Comparison of ENCODE assay signal across 8 mouse cellular contexts in genomic region chr10:59864884-59865726, GRCm38 (mm10). TPM values are rescaled to one million over a fixed set of nuclear protein-coding genes. Genes with fewer than 3 reads are reported as not detected.
DNase-seq lines count a peak whose midpoint lies in the region; ATAC-seq and TF ChIP-seq lines count a peak whose summit lies in the region.

No protein-coding gene starts in this region.

- peaks cover 5% of the 10 kb centered on the region; the same call in 1 of the 2 replicates for H3K36me3 ChIP-seq in forebrain, embryonic 12.5 days (replicated peaks)
- H3K36me3 ChIP-seq in liver, postnatal 0 days (replicated peaks; ENCODE audit: insufficient read depth, low read length): peaks cover 6% of the 10 kb centered on the region
- no peaks in the 10 kb centered on the region for H3K36me3 ChIP-seq in neural tube, embryonic 15.5 days

- H3K9ac ChIP-seq in forebrain, embryonic 12.5 days: no peak overlapping the region
- H3K9ac ChIP-seq in liver, postnatal 0 days (replicated peaks): no peak overlapping the region
- H3K9ac ChIP-seq in neural tube, embryonic 15.5 days (replicated peaks): no peak overlapping the region

- H3K4me1 ChIP-seq in forebrain, embryonic 12.5 days: peaks cover 13% of the 10 kb centered on the region; the same call in 1 of the 2 replicates
- no peaks in the 10 kb centered on the region for H3K4me1 ChIP-seq in liver, postnatal 0 days (ENCODE audit: insufficient read depth)
- peaks cover 17% of the 10 kb centered on the region for H3K4me1 ChIP-seq in neural tube, embryonic 15.5 days

- peak; percentile 82 to 90 for DNase-seq in CD8-positive naive resting alpha-beta T cell, adult 2 months (ENCODE audit: low read depth in 2 of 2, low spot score in 2 of 2)
- DNase-seq in c-Kit-negative CD71-positive TER-119-positive erythroid progenitor cells, embryonic 14.5 days (ENCODE audit: low read depth, low spot score): peak; percentile 71
- peak; percentile 54 for DNase-seq in heart, postnatal 25 days (ENCODE audit: low spot score)
- peak; percentile 61 for DNase-seq in large intestine, adult 2 months (ENCODE audit: low read depth, low spot score)
- peak; percentile 91 for DNase-seq in liver, postnatal 0 days
- peak; percentile 94 for DNase-seq in testis, postnatal 10 days (ENCODE audit: low spot score)

- ATAC-seq in forebrain, embryonic 12.5 days (ENCODE audit: low FRiP score): peak; percentile 75; the same call in 1 of the 2 replicates
- ATAC-seq in liver, postnatal 0 days: peak; percentile 89
- ATAC-seq in neural tube, embryonic 15.5 days (ENCODE audit: low FRiP score): peak; percentile 79; the same call in 1 of the 2 replicates

- H3K27me3 ChIP-seq in forebrain, embryonic 12.5 days: no peaks in the 10 kb centered on the region
- H3K27me3 ChIP-seq in liver, postnatal 0 days (ENCODE audit: insufficient read depth, low read length): no peaks in the 10 kb centered on the region
- no peaks in the 10 kb centered on the region for H3K27me3 ChIP-seq in neural tube, embryonic 15.5 days (replicated peaks)

- WGBS in forebrain, embryonic 12.5 days: 38% methylated on average over 13 of the region's 13 CpGs
- 43% methylated on average over 13 of the region's 13 CpGs for WGBS in large intestine, adult 2 months
- 28% methylated on average over 13 of the region's 13 CpGs for WGBS in liver, postnatal 0 days (ENCODE audit: insufficient replicate concordance)
- 40% methylated on average over 13 of the region's 13 CpGs for WGBS in neural tube, embryonic 15.5 days

- TF ChIP-seq CTCF in liver, postnatal 0 days (IDR thresholded peaks at IDR 0.05; ENCODE audit: low read depth): peak; percentile 100

- H3K9me3 ChIP-seq in forebrain, embryonic 12.5 days: no peaks in the 10 kb centered on the region
- H3K9me3 ChIP-seq in liver, postnatal 0 days (ENCODE audit: low read length): no peaks in the 10 kb centered on the region
- H3K9me3 ChIP-seq in neural tube, embryonic 15.5 days (replicated peaks): no peaks in the 10 kb centered on the region

- H3K4me2 ChIP-seq in forebrain, embryonic 12.5 days: no peak overlapping the region
- H3K4me2 ChIP-seq in liver, postnatal 0 days (ENCODE audit: low read depth, low read length): no peak overlapping the region
- H3K4me2 ChIP-seq in neural tube, embryonic 15.5 days: no peak overlapping the region

- intact Hi-C loops in heart, postnatal 25 days (cut with DNase I): loop anchor here (1.0 to 5.0 kb wide), 5 partner anchors 373 to 698 kb away; no protein-coding TSS in a partner anchor

- H3K27ac ChIP-seq in forebrain, embryonic 12.5 days: no peak overlapping the region
- H3K27ac ChIP-seq in liver, postnatal 0 days (ENCODE audit: low read depth): no peak overlapping the region
- no peak overlapping the region for H3K27ac ChIP-seq in neural tube, embryonic 15.5 days (replicated peaks)

- TF ChIP-seq EP300 in liver, postnatal 0 days (IDR thresholded peaks at IDR 0.05; ENCODE audit: low read depth): no peak

- H3K4me3 ChIP-seq in forebrain, embryonic 12.5 days (replicated peaks): no peak overlapping the region
- H3K4me3 ChIP-seq in liver, postnatal 0 days (ENCODE audit: low read depth, low read length): no peak overlapping the region
- H3K4me3 ChIP-seq in neural tube, embryonic 15.5 days (replicated peaks): no peak overlapping the region

RNA-seq across cellular contexts. Expression of gene Dnajb12, which starts 14.3 kb away (rescaled TPM):
- 21.2 and 22.7 TPM in 2 replicates for polyA plus RNA-seq in forebrain, embryonic 12.5 days (2016; fragmentation: Nextera tagmentation; extraction: Ambion mirVana)
- 10 to 100 TPM; 34.5 to 35.9 TPM for total RNA-seq in heart, postnatal 25 days (2021)
- polyA plus RNA-seq in large intestine, adult 2 months (2012; rRNA removed): 49.2 and 63.1 TPM in 2 replicates
- 15.5 and 17.0 TPM in 2 replicates for polyA plus RNA-seq in liver, postnatal 0 days (2015; fragmentation: Nextera tagmentation; extraction: Ambion mirVana)
- 17.2 and 20.6 TPM in 2 replicates for polyA plus RNA-seq in neural tube, embryonic 15.5 days (2015; fragmentation: Nextera tagmentation; extraction: Ambion mirVana)
